In genomic region chr9:47962161-47962560, GRCm38 (mm10) we compare ENCODE assay signal across 21 mouse cellular contexts.
DNase-seq lines count a peak whose midpoint lies in the region; ATAC-seq lines count a peak whose summit lies in the region.
"Had no signal": no experiment of that assay in that cellular context is flagged by ENCODE, and none has a peak within 500 bp of the region (broad histone marks: within the 10 kb centered on the region; RNA-seq: fewer than 3 reads in every experiment).

No protein-coding gene starts in this region.

- 30% methylated on average over 4 of the region's 4 CpGs for WGBS in kidney, embryonic 14.5 days

- peaks cover 13% of the 10 kb centered on the region for H3K4me1 ChIP-seq in kidney, embryonic 14.5 days (ENCODE audit: control insufficient read depth, insufficient read depth, low read length)
- H3K4me1 ChIP-seq: forebrain, embryonic 13.5 days; heart, embryonic 13.5 days had no signal

- H3K9me3 ChIP-seq in kidney, embryonic 14.5 days (ENCODE audit: control insufficient read depth, low read length) = no peaks in the 10 kb centered on the region
- H3K9me3 ChIP-seq: forebrain, embryonic 13.5 days; G1E; heart, embryonic 13.5 days; hindbrain, embryonic 12.5 days had no signal

- H3K4me3 ChIP-seq in kidney, embryonic 14.5 days (ENCODE audit: low read length) = no peak overlapping the region
- H3K4me3 ChIP-seq: forebrain, embryonic 13.5 days; heart, embryonic 13.5 days; hindbrain, embryonic 12.5 days had no signal

- H3K9ac ChIP-seq in kidney, embryonic 14.5 days (ENCODE audit: low read depth, low read length) = no peak overlapping the region
- H3K9ac ChIP-seq: forebrain, embryonic 13.5 days; forebrain, postnatal 0 days; heart, embryonic 13.5 days; hindbrain, embryonic 12.5 days had no signal

- H3K4me2 ChIP-seq in kidney, embryonic 14.5 days (replicated peaks; ENCODE audit: low read depth, low read length) = no peak overlapping the region
- H3K4me2 ChIP-seq: forebrain, embryonic 13.5 days; heart, embryonic 13.5 days; hindbrain, embryonic 12.5 days had no signal

- DNase-seq in embryo, embryonic 10.5 days (ENCODE audit: low spot score) = peak; percentile 21
- no peak for DNase-seq in embryo, embryonic 9.5 days (ENCODE audit: extremely low spot score)
- DNase-seq in kidney, postnatal 36 days = no peak
- DNase-seq in embryo, embryonic 11.5 days (ENCODE audit: low read depth, low spot score) = peak; percentile 16
- peak; percentile 19 for DNase-seq in mesoderm, embryonic 11.5 days (ENCODE audit: low read depth, low spot score)
- DNase-seq in cerebellum, adult 9-10 months = no peak
- DNase-seq: adrenal gland, adult 8-10 months; adrenal gland, postnatal 36 days; B cell, adult 2 months; cerebellum, adult 2 months; forebrain, postnatal 0 days; gastrocnemius, postnatal 14 days; heart, postnatal 36 days had no signal

- peak overlapping the region; percentile 34; the same call in 1 of the 2 replicates for H3K27ac ChIP-seq in kidney, embryonic 14.5 days (ENCODE audit: low read depth, low read length)
- H3K27ac ChIP-seq: forebrain, embryonic 13.5 days; heart, embryonic 13.5 days; hindbrain, embryonic 12.5 days had no signal

- no peaks in the 10 kb centered on the region for H3K36me3 ChIP-seq in kidney, embryonic 14.5 days (ENCODE audit: control insufficient read depth, insufficient read depth, low read length)
- H3K36me3 ChIP-seq: G1E; heart, embryonic 13.5 days; hindbrain, embryonic 12.5 days had no signal

- ATAC-seq in kidney, embryonic 14.5 days (ENCODE audit: low FRiP score, low TSS enrichment) = no peak; the same call in 1 of the 2 replicates
- ATAC-seq: CD4-positive, CD25-positive, alpha-beta regulatory T cell, adult 4 months; forebrain, embryonic 13.5 days; hindbrain, embryonic 16.5 days; inflammation-experienced regulatory T-cells, adult 6 months had no signal

- H3K27me3 ChIP-seq in kidney, embryonic 14.5 days (ENCODE audit: control insufficient read depth, insufficient read depth, low read length) = no peaks in the 10 kb centered on the region
- H3K27me3 ChIP-seq: forebrain, embryonic 13.5 days; heart, embryonic 13.5 days; hindbrain, embryonic 12.5 days had no signal

Comparison
In these comparisons a context has a peak if more than half of its experiments do, and no peak if none do; other contexts are left out.
1. DNase-seq: peak in embryo, embryonic 10.5 days (single experiment), embryo, embryonic 11.5 days (single experiment) and mesoderm, embryonic 11.5 days (single experiment); none in embryo, embryonic 9.5 days (single experiment), kidney, postnatal 36 days (0 of 2) and cerebellum, adult 9-10 months (single experiment).